Mouse (Mus musculus) intestine, postnatal 0 days (tissue): ENCODE data around the gene Mast4. TPM values are rescaled to one million over a fixed set of nuclear protein-coding genes. Genes with fewer than 3 reads are reported as not detected.

Experiments used
- ATAC-seq: fragments of 200-750 bp; cut with Nextera tagmentation; 2 replicates; pipeline ENCODE4 v1.8.0; 2017; ENCODE audit warnings: mild to moderate bottlenecking, moderate TSS enrichment, moderate library complexity
- H3K27ac ChIP-seq: fragments of 300-500 bp; sonication (generic); 2 replicates; pipeline ENCODE4 v1.5.1; 2014; ENCODE audit warnings: mild to moderate bottlenecking, low read depth, low read length, moderate library complexity
- H3K27me3 ChIP-seq: fragments of 300-500 bp; sonication (generic); replicated peaks from 2 replicates; pipeline ENCODE4 v1.6.1; 2014; ENCODE audit warnings: low read length, mixed read lengths; ENCODE audit not compliant: control insufficient read depth, insufficient read depth
- H3K36me3 ChIP-seq: fragments of 300-500 bp; sonication (generic); 2 replicates; pipeline ENCODE4 v1.6.1; 2014; ENCODE audit warnings: mild to moderate bottlenecking, moderate library complexity; ENCODE audit not compliant: control insufficient read depth, insufficient read depth
- H3K4me1 ChIP-seq: fragments of 300-500 bp; sonication (generic); replicated peaks from 2 replicates; pipeline ENCODE4 v1.6.1; 2014; ENCODE audit warnings: antibody characterized with exemption, low read length, mixed read lengths; ENCODE audit not compliant: control insufficient read depth, insufficient read depth
- H3K4me2 ChIP-seq: fragments of 300-500 bp; sonication (generic); replicated peaks from 2 replicates; pipeline ENCODE4 v1.6.1; 2014; ENCODE audit warnings: low read depth, mild to moderate bottlenecking, moderate library complexity
- H3K4me3 ChIP-seq: fragments of 300-500 bp; sonication (generic); 2 replicates; pipeline ENCODE4 v1.5.1; 2014; ENCODE audit warnings: low read depth, low read length
- H3K9ac ChIP-seq: fragments of 300-500 bp; sonication (generic); 2 replicates; pipeline ENCODE4 v1.6.1; 2014; ENCODE audit warnings: mild to moderate bottlenecking, low read depth, low read length
- H3K9me3 ChIP-seq: fragments of 300-500 bp; sonication (generic); 2 replicates; pipeline ENCODE4 v1.6.1; 2016; ENCODE audit warnings: mixed run types; ENCODE audit not compliant: control insufficient read depth
- CTCF ChIP-seq: sonication (generic); IDR thresholded peaks from 2 replicates; pipeline ENCODE4 v1.5.1; 2016; ENCODE audit warnings: low read depth, mild to moderate bottlenecking, control low read depth, antibody characterized with exemption, moderate library complexity
- WGBS: fragments of 180-500 bp; shearing (Covaris S2); extraction: QIAGEN DNeasy Blood & Tissue Kit; methylation state at CpG from one replicate; pipeline ENCODE4 v1.1.7; 2014; 5-methylcytosine and 5-hydroxymethylcytosine counted together
- polyA plus RNA-seq: library from polyadenylated mRNA; unstranded; fragments of >200 nt; fragmentation: Nextera tagmentation; extraction: Ambion mirVana; gene quantifications from 2 replicates; pipeline ENCODE4 v1.2.1, GENCODE M21; 2015

Mast4 gene
- polyA plus RNA-seq, 1 experiment from 2014 or later: 6.1 TPM

- Histone ChIP-seq H3K4me3 (no peak overlapping the region), H3K36me3 (no peaks in the 10 kb centered on the region), H3K9me3 (no peaks in the 10 kb centered on the region), H3K4me2 (no peak overlapping the region), H3K27me3 (no peaks in the 10 kb centered on the region), H3K27ac (no peak overlapping the region), H3K4me1 (no peaks in the 10 kb centered on the region), H3K9ac (no peak overlapping the region)
- no peak for TF ChIP-seq CTCF
- no peak for ATAC-seq
- whole genome bisulfite sequencing: 63% methylated on average over 2 of the region's 2 CpGs
Measured at GRCm38 (mm10) chr13:103005227-103005626, 329.1 kb downstream of the Mast4 start.

- no peak overlapping the region for H3K4me3 ChIP-seq
- no peaks in the 10 kb centered on the region for H3K4me1 ChIP-seq
- H3K27ac ChIP-seq: no peak overlapping the region
- H3K36me3 ChIP-seq: no peaks in the 10 kb centered on the region
- no peak overlapping the region for H3K4me2 ChIP-seq
- 77% methylated on average over 1 of the region's 1 CpGs for WGBS
- H3K27me3 ChIP-seq: no peaks in the 10 kb centered on the region
- H3K9ac ChIP-seq: no peak overlapping the region
- ATAC-seq: no peak
- TF ChIP-seq CTCF: no peak
- no peaks in the 10 kb centered on the region for H3K9me3 ChIP-seq
Measured at GRCm38 (mm10) chr13:103001831-103002230, 332.5 kb downstream of the Mast4 start.

- Histone ChIP-seq H3K27me3 (no peaks in the 10 kb centered on the region), H3K4me3 (no peak overlapping the region), H3K9me3 (no peaks in the 10 kb centered on the region), H3K4me1 (no peaks in the 10 kb centered on the region), H3K27ac (no peak overlapping the region), H3K4me2 (no peak overlapping the region), H3K9ac (no peak overlapping the region), H3K36me3 (no peaks in the 10 kb centered on the region)
- ATAC-seq: no peak
- TF ChIP-seq CTCF: no peak
- 71% methylated on average over 7 of the region's 7 CpGs for WGBS
Measured at GRCm38 (mm10) chr13:103000891-103001290, 333.4 kb downstream of the Mast4 start.

GRCm38 (mm10) chr13:102994098-102994497 is 340.2 kb downstream of the Mast4 start:
- no peak for TF ChIP-seq CTCF
- H3K27me3 ChIP-seq: peaks cover 5% of the 10 kb centered on the region; the same call in 1 of the 2 replicates
- no peaks in the 10 kb centered on the region for H3K36me3 ChIP-seq
- 92% methylated on average over 11 of the region's 11 CpGs for WGBS
- H3K27ac ChIP-seq: no peak overlapping the region
- no peak overlapping the region for H3K4me3 ChIP-seq
- H3K9me3 ChIP-seq: no peaks in the 10 kb centered on the region
- H3K4me1 ChIP-seq: no peaks in the 10 kb centered on the region
- no peak overlapping the region for H3K4me2 ChIP-seq
- H3K9ac ChIP-seq: no peak overlapping the region
- ATAC-seq: no peak

GRCm38 (mm10) chr13:102992680-102993423 is 341.4 kb downstream of the Mast4 start:
- TF ChIP-seq CTCF: no peak
- ATAC-seq: no peak
- no peak overlapping the region for H3K27ac ChIP-seq

GRCm38 (mm10) chr13:102991928-102992327 is 342.4 kb downstream of the Mast4 start:
- H3K4me1 ChIP-seq: no peaks in the 10 kb centered on the region
- TF ChIP-seq CTCF: no peak
- peaks cover 5% of the 10 kb centered on the region; the same call in 1 of the 2 replicates for H3K27me3 ChIP-seq
- no peak overlapping the region for H3K27ac ChIP-seq
- H3K9ac ChIP-seq: no peak overlapping the region
- no peak overlapping the region for H3K4me3 ChIP-seq
- no peak for ATAC-seq
- H3K36me3 ChIP-seq: no peaks in the 10 kb centered on the region
- H3K9me3 ChIP-seq: no peaks in the 10 kb centered on the region
- H3K4me2 ChIP-seq: no peak overlapping the region
- 49% methylated on average over 11 of the region's 11 CpGs for WGBS

More at GRCm38 (mm10) chr13:102992680-102993423, 341.4 kb downstream of the Mast4 start:
- Histone ChIP-seq H3K27me3 (peaks cover 5% of the 10 kb centered on the region; the same call in 1 of the 2 replicates), H3K4me3 (no peak overlapping the region), H3K9me3 (no peaks in the 10 kb centered on the region), H3K9ac (no peak overlapping the region), H3K4me2 (no peak overlapping the region), H3K4me1 (no peaks in the 10 kb centered on the region), H3K36me3 (no peaks in the 10 kb centered on the region)
- 86% methylated on average over 7 of the region's 7 CpGs for WGBS
